Mouse (Mus musculus) kidney, postnatal 10 days (tissue): ENCODE results near the gene Mgrn1.

Source experiments
- DNase-seq: peaks from one replicate; pipeline ENCODE4 v3.0.0; 2021; ENCODE audit warnings: mixed read lengths

Gene Mgrn1

GRCm38 (mm10) chr16:4879101-4879707, 6.8 kb upstream of the Mgrn1 start:
- DNase-seq = peak; percentile 73

DNA sequence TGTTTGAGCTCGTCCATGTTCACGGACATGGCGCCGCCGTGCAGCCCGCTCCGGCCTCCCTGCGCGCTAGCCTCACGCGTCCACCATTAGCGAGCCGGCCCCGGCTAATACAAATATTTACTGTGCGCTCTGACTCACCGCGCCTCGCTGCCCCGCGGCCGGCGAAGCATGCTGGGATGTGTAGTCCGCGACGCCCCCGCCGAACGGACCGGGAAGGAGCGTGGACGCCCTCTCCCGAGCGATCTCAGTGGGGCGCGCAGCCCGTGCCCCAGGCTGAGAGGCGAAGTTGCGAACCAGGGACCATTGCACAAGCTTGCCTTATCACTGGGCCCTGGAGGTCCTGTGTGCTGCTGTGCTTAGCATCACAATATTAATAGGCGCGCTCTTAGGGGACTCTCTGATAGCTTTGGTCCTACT, 6.3 kb upstream of the Mgrn1 start:
- DNase-seq = peak; percentile 95

DNA sequence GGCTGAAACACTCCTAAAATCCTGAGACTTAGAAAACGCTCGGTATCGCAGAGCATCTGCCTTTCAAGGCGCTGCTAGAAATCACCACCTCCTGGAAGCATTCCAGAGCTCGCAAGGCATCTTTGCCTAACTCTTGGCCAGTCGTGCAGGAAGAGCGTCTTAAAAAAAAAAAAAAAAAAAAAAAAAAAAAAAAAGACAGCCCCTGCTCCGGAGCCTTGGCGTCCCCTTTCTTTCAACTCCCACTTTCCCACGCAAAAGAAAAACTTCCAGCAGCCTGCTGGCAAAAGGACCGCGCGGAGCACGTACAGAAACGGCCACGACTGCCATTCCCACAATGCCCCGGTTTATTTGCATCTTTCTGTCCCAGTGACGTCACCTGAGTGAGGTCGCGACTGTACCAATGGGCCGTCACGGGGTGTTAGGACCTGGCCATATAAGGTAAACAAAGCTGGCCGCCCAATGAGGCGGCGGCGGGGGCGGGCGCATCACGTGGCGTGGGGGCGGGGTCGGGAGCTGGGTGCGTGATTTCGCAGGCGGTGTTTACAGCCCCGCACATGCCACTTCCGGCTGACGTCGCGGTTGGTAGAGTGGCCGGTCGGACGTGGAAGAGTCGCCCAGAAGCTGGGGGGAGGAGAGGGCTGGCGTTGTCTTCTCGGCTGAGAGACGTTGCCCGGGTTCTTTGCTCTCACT, 5.8 kb upstream of the Mgrn1 start, which contains the start of gene Ubald1:
Ubald1 (minus strand) TSS at position 180 of the 690 bp plus-strand sequence.
- peak; percentile 100 for DNase-seq

DNA sequence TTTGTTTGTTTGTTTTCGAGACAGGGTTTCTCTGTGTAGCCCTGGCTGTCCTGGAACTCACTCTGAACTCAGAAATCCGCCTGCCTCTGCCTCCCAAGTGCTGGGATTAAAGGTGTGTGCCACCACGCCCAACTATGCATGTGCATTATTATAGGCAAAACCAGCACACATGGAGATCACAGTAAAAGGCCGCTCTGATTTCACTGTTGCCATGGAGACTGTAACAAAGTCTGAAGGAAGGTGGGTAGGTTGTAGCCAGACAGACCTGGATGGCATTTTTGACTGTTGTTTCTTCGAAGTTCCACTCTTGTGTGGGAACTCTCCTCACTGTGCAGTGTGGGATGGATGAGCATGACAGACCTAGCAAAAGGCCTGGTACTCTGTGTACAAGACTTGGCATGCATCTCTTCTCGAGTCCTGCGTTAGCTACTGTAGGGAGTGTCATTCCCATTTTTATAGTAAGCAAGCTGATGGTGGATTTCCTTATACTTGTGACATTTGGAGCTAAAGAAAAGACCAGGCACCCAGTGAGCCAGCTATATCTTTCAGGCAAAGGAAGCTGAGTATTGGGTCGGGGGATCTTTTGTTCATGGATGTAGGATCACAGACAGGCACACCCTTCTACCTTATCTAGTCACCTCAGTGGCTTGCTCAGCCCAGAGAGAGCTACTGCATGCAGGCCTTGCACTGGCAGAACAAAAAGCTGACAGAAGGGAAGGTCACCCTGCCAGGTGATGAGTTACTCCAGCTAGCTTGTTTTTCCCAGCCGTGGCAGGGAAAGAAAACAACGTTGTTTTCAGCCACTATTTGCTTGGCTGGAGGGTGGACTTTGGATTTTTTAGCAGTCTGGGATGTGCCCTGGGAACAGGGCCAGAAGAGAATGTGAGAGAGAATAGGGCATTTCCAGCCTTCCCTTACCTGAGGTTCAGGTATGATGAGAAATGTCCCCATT, 4.4 kb upstream of the Mgrn1 start:
- peak; percentile 52 for DNase-seq

GRCm38 (mm10) chr16:4884930-4885329, 1.1 kb upstream of the Mgrn1 start:
- DNase-seq = no peak

DNA sequence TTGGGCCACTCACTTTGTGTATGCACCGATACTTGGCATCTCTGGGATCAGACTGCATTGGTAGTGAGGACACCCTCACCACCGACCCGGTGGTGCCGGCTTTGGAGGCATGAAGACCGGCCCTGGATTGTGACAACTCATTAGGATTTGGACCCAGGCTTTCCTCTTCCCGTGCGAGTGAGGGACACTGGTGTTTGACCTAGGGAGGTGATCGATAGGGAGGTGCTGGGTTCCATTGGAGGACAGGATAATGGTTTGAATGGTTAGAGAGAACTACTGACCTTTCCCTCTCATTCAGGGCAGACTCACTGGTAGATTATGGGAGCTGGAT, 606 bp downstream of the Mgrn1 start:
- DNase-seq = no peak

DNA sequence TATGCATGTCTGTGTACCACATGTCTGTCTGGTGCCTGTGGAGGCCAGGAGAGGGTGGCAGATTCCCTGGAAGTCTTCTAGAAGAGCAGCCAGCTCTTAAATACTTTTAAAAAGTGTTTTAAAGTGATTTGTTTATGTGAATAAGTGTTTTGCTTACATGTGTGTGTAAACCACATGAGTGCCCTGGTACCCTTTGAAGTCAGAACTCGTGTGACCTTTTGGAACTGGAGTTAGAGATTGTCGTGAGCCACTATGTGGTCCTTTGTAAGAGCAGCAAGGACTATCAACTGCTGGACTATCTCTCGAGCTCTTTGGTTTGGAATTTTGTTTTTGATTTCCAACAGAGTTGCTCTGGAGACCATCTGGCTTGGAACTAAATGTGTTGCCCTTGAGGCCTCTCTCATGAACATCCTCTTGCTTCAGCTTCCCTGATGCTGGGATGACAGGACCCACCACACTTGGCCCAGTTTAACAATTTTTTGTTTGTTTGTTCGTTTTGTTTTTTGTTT, 4.2 kb downstream of the Mgrn1 start:
- DNase-seq = no peak

GRCm38 (mm10) chr16:4892171-4892570, 6.1 kb downstream of the Mgrn1 start:
- DNase-seq = no peak

DNA sequence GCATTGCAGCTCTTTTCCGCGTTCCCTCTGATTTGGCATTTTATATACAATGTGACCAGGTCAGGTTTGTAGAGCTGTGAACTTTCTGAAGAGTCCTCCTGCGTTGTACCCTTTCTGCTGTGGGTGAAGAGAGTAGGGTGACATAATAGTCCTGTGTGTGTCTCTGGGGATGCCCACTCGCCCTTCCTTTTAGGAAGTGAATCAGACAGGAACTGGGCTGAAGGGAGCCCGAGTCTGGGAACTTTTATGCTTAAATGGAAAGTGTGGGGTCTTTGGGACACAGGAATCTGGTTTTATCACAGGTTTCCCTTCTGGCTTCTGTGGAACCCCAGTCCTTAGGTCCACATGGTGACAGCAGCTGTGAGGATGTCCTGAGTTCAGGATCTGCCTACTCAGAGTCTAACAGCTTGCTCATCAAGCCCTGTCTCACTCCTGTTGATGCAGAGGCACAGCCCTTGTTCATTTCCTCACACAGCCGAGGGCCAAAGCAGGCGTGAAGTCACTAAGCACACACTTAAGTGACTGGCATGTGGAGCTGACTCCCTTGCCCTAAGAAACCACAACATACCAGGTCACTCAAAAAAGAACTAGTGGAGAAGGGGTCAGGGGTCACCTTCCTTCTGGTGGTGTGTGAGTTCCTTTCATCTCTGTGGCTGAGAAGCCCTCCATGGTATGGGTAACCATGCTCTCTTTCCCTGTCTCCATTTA, 8.3 kb downstream of the Mgrn1 start:
- no peak for DNase-seq

- peak; percentile 46 for DNase-seq
Observed at GRCm38 (mm10) chr16:4896249-4897027, 10.4 kb downstream of the Mgrn1 start.

DNA sequence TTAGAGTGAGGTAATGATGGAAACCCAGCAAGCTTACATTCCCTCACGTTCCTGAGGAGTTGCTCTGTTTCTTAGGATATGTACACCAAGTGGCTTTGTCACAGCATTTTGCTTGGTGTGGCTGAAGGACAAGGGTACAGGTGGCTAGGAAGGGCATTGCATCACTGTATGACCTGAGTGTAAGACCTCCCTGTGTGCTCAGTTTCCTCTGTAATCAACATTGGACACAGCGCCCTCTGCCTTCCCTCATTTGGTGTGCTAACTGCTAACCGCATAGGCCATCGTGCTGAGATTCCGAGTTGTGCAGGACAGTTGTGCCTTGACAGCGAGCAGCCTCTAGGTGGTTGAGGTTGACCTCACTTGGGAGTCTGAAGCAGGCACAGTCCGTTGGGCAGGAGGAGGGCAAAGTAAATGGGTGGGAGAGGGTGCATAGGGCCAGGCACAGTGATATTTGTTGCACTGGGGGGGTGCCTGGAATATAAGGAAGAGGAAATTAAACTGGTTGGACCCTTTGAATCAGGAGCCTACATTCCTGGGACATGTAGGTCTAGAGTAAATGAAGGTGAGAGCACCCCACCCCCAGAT, 11.2 kb downstream of the Mgrn1 start:
- DNase-seq = no peak

DNA sequence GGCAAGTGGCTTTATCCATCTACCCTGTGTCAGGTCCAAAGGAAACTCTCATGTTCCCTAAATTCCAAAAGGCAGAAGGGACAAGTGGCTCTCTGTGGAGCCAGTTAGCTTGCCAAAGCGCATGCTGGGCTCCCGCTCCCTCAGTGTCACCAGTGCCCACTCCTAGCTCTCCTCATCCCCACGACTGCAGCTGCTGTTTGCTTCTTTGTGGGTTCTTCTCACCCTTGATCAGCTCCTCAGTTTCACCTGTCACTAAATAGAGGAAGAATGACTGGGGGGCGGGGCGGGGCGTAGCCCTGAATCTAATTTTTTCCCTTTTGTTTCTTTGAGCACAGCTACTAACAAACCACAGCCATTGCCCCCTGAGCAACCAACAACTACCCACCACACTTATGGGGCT, 12.8 kb downstream of the Mgrn1 start:
- no peak for DNase-seq

DNA sequence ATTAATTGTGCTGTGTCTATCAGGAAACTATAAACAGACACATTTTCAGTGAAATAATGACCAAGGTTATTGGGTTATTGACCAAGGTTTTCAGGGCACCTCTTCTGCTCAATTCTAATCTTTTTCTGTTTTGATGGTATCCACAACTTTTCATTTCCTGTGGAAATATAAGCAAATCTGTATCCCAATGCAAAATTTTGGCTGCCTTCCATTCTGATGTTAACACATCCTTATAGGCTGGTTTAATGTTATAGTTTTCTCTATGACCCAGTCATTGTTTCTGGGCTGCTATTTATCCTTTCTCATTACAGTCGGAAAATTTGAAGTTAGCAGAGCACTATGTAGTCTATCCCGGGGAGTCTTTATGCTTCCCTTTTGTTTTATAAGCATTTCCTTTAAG, 13.7 kb downstream of the Mgrn1 start:
- no peak for DNase-seq

DNA sequence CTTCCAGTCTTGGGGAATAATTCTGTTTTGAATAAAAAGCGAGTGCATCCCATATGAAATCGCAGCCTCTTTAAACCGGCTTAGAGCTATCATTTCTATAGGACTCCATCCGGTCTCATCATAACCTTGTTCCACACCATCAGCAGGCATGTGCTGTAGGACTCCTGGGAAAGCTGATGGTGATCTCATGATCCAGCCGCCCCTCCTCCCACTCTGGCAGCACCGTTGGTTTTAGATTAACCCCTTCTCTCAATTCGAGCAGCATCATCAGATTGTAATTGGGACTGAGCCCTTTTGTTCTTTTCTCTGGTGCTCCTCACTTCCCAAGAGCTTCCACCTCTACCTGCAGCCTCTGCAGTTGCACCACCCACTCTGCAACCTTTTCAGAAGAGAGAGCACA, 15.1 kb downstream of the Mgrn1 start:
- peak; percentile 40 for DNase-seq

- no peak for DNase-seq
Observed at GRCm38 (mm10) chr16:4902390-4902789, 16.3 kb downstream of the Mgrn1 start.

DNA sequence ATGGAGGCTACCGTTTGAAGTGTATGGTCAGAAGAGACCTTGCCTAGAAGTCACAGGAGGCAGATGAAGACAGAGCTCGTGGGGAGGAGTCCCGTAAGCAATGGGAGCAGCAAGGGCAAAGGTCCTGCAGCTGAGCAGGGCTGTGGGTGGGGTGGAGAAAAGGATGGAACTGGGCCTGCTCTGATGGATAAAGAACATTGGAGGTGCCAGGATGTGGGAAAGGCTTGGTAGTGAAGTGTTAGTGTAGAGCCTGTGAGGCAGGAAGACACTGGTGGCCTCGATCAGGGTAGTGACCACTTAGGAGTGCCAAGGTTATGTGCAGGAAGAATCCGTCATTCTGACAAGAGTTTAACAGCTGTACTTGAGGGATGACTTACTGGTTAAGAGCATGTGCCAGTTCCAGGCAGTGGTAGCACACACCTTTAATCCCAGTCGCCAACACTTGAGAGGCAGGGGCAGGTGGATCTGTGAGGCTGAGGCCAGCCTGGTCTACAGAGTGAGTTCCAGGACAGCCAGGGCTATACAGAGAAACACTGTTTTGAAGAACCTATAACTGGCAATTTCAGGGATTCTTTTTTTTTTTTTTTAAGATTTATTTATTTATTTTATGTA, 17.5 kb downstream of the Mgrn1 start:
- no peak for DNase-seq

DNA sequence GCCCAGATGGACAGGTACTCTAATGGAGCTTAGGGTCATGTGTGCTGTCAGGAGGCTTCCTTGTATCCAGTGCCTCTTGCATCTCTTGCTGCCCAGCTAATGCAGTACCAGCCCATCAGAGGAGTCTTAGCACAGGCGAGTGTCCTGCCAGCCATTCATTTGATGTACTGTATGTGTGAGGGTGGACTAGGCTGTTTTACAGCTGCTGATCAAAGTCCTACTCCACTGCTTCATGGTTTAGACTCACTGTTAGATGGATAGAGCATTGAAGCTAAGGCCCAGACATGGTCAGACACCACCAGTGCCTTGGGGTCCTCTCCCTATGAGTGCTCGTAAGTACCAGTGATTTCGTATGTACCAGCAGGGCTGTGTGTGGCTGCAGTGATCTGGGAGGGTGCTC, 18.8 kb downstream of the Mgrn1 start:
- no peak for DNase-seq

DNA sequence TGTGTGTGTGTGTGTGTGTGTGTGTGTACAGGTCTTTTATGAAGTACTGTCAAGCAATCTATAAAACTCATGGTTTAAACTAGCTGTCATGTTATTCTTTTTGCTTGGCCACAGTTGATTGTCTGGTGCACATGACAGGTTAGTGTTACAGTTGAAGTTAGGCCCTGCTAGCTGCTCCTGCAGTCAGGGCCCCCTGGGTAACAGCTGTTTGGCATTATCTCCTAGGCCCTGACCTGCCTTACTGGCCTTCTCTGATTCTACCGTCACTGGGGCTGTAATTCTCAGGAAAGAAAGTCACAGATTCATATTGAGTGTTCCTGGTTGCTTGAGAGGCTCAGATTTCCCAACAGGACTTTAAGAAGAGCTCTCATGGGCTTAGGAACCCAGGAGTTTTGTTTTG, 19.5 kb downstream of the Mgrn1 start:
- DNase-seq = no peak

DNA sequence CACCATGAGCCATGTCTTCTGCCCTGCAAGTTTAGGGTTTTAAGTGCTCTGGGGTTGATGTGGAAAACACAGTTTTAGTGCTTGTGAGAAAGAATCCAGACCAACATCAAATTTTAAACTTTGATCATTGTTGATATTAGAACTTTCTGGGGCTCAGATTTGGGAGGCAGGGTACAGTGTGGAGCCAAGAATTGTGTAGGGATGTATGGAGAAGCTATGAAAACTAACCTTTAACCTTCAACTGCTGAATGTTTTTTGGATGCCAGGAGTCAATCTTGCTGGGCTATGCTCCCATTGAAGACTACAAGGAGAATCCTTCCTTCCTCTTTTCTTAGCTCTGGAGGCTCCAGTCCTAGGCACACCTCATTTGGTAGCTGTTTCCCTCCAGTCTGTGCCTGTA, 20.5 kb downstream of the Mgrn1 start:
- no peak for DNase-seq

- no peak for DNase-seq
Observed at GRCm38 (mm10) chr16:4907386-4907785, 21.3 kb downstream of the Mgrn1 start.

DNA sequence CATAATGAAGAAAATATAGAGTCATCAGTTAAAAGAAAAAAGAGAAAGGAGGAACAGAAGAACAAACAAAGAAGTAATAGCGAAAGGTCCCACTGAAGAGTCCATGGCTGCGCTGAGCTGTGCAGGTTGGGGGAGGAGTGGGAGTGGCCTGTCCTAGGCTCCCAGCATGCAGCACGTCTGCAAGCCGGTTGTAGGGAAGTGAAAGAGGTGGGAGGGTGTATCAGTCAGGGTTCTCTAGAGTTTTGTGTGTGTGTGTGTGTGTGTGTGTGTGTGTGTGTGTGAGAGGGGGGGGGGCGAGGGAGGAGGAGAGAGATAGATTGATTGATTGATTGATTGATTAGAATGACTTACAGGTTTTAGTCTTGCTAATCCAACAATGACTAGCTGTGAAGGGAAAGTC, 21.9 kb downstream of the Mgrn1 start:
- no peak for DNase-seq
